Mouse (Mus musculus) spleen, embryonic (tissue): Measurements from ENCODE around the gene Traf7.

Experiments used
- CTCF ChIA-PET: fragments of 350-600 bp; sonication (Branson Sonifier 250); formaldehyde crosslinking; loops from one replicate; lab custom pipeline; 2022; lab: Charles Lee

Traf7 gene

GRCm38 (mm10) chr17:24479431-24479830 is 48.3 kb downstream of the Traf7 start:
- CTCF ChIA-PET: interaction anchor here (0.7 kb wide), 2 partner anchors 8 to 486 kb away, joined by 3 to 12 read pairs; no protein-coding TSS in a partner anchor

DNA sequence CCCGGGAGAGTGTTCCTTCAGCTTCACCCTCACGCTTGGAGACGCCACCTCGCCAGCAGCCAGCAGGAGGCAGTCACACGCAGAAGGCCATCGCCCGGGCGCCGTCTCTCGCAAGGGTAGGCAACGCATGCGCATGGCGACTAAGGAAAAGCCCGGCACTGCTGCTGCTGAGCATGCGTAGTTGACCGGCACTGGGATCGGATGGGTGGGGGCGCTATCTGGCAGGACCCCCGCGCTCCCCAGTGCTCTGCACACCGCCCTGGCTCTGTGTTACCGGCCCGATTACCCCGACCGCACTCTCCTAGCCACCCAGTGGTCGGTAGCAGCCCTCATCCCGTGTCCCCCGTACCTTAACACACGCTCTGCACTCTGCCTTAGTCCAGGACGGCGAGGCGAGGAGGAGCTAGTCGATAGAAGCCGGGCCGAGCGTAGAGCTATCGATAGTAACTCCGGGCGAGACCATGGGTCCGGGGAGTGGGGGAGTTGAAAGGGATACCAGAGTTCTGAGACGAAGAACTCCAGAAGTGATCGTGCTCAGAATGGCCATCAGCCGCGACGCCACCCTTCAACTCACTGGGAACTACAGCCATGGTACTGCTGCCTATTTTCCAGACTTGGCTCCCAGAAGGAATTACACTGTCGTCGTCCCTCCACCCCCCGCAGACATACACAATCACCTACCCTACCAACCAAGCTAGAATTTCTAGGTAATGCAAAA is 48.9 kb downstream of the Traf7 start, which contains the start of gene Mlst8:
Gene Mlst8, minus strand, starts transcription at position 416 of the 718 bp plus-strand sequence.
- CTCF ChIA-PET: no interaction called here

DNA sequence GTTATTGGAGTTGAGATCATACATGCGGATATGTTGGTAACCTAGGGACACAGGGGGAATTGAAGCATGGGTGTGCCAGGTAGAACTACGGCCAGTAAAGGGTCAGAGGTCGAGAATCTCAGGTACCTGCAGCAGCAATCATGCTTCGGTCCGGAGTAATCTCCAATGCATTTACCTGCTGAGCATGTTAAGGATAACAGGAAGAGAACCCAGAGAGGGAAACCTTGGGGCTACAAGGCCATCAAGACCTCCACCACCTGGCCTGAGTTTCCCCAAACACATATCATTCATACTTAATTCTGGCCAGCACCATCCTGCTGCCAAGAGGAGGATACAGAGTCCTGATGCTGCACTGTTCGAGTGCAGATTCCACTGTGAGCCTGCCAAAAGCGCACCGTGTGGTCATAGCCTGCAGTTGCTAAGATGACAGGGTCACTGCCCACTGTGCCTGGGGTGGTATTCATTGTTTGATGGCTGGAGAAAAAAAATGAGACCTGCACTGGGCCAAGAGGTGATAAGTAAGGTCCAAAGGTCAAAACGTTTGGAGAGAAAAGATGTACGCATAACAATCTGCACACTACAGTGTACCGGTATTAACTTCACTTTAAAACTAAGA is 49.6 kb downstream of the Traf7 start:
- CTCF ChIA-PET: no interaction called here

- CTCF ChIA-PET: no interaction called here
These were observed 50.4 kb downstream of the Traf7 start for GRCm38 (mm10) chr17:24477053-24477984.

DNA sequence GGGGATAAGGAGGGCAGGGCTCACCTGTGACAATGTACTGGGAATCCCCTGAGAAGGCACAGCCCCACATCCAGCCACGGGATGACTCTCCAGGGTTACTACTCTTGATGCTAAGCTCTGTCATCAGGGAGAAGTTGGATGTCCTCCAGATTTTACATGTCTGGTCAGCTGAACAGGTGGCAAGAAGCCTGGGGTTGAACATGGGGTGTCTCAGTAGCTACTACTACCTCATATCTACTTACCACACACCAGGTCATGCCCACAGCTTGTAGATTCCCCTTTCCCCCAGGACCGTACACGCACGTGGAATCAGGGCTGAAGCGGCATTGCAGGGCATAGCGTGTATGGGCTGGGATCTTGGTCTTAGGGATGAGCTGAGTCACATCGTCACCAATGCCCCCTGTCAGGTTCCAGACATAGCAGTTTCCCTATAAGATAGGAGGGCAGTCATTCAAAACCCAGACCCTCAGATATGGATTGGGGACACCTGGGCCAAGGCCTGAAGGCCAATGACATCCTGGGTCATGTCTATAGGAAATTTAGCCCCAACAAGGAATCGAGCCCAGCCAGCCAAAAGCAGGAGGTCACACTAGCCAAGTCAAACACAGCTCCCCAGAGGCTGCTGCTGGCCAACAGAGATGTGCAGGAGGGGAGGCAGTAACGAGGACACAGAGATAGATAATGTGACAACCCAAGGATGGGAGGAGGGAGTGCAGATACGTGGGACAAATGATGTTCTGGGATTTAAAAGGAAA is 51.5 kb downstream of the Traf7 start:
- CTCF ChIA-PET: no interaction called here

GRCm38 (mm10) chr17:24475586-24475985 is 52.2 kb downstream of the Traf7 start:
- CTCF ChIA-PET: no interaction called here

DNA sequence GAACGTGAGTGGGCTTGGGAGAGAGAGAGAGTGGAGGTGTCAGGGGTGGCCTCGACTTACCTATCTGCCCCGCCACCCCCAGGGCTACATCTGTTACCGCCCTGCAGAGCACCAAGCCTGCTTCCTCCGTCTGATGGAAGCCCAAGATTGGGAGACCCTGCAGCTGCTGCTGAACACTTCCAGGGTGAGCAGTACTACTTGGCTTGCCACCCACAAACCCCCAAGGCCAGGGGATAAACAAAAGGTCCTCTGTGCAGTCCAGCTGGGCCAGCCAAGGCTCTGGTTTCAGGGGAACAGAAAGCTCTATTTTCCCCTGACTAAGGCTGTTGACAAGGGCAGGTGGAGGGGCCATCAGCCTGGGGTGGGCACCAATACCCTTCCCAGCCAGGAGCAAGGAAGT is 53.2 kb downstream of the Traf7 start:
- CTCF ChIA-PET: no interaction called here

- CTCF ChIA-PET: no interaction called here
These were observed 54.0 kb downstream of the Traf7 start, which contains the start of gene Bricd5 for GRCm38 (mm10) chr17:24473612-24474275. TSS of gene Bricd5 (plus strand) at chr17:24473884.

GRCm38 (mm10) chr17:24472512-24472911 is 55.2 kb downstream of the Traf7 start:
- CTCF ChIA-PET: interaction anchor here (0.7 kb wide), 1 partner anchor 204 kb away, joined by 3 read pairs; no protein-coding TSS in a partner anchor

GRCm38 (mm10) chr17:24470701-24471527 is 56.8 kb downstream of the Traf7 start:
- CTCF ChIA-PET: interaction anchor here (1.1 kb wide), 1 partner anchor 9 kb away, joined by 3 read pairs; no protein-coding TSS in a partner anchor

DNA sequence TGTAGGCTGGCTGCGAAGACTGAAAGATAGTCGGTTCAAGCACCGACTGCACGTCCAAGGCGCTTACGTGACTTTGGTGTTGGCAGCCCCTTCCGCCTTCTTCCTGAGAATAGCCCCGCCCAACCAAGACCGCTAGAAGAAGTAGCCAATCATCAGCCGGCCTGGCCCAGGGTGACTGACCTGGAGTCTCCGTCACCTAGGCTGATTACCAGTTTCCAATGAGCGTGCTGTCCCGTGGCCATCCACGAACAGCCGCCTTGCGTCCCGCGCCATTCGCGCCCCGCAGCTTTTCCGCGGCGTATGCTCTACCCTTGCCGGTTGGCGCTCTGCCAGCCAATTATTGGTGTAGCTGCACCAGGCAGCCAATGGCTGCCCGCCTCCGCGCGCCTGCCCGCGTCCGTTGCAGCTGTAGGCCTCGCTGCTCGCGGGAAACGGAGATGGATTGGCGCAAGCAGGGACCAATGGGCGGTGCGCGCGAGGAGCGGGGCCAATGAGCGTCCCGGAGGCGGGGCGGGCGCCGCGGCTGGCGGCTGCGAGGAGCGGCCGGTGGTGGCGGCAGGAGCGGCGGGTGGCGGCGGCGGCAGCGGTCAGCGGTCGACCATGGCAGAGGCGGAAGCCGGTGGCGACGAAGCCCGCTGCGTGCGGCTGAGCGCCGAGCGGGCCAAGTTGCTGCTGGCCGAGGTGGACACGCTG is 57.7 kb downstream of the Traf7 start, which contains the start of the genes E4f1 and Pgp:
Gene E4f1, minus strand, starts transcription at position 404 of the 693 bp plus-strand sequence.
Gene Pgp, plus strand, starts transcription at position 483 of the 693 bp plus-strand sequence.
- CTCF ChIA-PET: no interaction called here

GRCm38 (mm10) chr17:24469336-24469909 is 58.3 kb downstream of the Traf7 start:
- CTCF ChIA-PET: no interaction called here

DNA sequence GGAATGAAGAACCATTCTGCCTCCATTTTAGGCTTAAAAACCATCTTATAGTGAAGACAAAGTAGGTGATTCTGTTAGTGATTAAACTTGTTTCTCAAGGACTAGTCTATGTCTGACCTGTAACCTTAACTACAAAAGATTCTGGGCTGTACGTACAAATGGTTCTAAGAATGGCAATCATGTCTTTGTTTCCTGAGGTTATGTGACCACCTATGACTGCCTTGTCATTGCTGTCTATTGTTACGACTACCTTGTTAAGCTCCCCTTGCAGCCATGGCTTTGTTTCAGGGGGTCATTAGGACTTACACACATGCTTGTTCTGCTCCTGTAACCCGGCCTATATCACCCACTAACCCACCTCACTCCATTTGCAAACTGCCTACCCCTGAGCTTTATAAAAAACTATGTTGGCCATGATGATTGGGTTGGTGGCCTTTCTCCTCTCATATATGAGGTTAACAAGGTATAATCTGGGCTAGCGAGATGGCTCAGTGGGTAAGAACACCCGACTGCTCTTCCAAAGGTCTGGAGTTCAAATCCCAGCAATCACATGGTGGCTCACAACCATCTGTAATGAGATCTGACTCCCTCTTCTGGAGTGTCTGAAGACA is 59.0 kb downstream of the Traf7 start:
- CTCF ChIA-PET: no interaction called here

- CTCF ChIA-PET: no interaction called here
These were observed 64.2 kb downstream of the Traf7 start for GRCm38 (mm10) chr17:24463374-24464133.

- CTCF ChIA-PET: no interaction called here
These were observed 64.8 kb downstream of the Traf7 start for GRCm38 (mm10) chr17:24462932-24463331.

- CTCF ChIA-PET: no interaction called here
These were observed 66.2 kb downstream of the Traf7 start for GRCm38 (mm10) chr17:24461580-24461979.
